Mouse (Mus musculus) erythroblast, embryonic 14.5 days (primary cell): Measurements from ENCODE around the gene Gpsm3.

Source experiments
- GATA1 ChIP-seq: IDR thresholded peaks from 2 replicates; pipeline ENCODE4 v1.6.1; 2012; ENCODE audit warnings: low read length, inconsistent platforms, mixed read lengths
- TAL1 ChIP-seq: IDR thresholded peaks from 3 replicates; pipeline ENCODE4 v1.6.1; 2012; ENCODE audit warnings: low read length, inconsistent platforms, mixed read lengths

DNA sequence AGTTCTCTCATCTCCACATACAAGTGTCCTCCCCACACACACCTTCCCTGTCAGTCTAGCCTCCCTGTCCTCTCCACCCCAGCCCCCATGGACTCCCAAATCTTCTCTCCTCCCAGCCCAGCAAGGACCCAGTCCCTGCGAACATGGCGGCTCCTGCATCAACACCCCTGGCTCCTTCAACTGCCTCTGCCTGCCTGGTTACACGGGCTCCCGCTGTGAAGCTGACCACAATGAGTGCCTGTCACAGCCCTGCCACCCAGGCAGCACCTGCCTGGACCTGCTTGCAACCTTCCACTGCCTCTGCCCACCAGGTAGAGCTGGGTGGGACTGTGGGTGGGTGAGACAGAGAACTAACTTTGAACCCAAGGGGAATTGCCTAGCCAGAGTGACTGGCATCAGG is 19.7 kb upstream of the Gpsm3 start:
- TF ChIP-seq GATA1, result no peak
- TF ChIP-seq TAL1, result no peak
